Mouse (Mus musculus) liver, adult 2 months (tissue): ENCODE data around the gene Nek8.

Experiments used
- CTCF ChIP-seq: fragments of 200-500 bp; IDR thresholded peaks from 2 replicates; pipeline ENCODE4 v1.5.1; 2011; ENCODE audit warnings: low read depth, low read length, control low read depth
- POLR2A ChIP-seq: fragments of 200-500 bp; IDR thresholded peaks from 2 replicates; pipeline ENCODE4 v1.6.1; 2011; ENCODE audit warnings: low read length, control low read depth; ENCODE audit not compliant: insufficient read depth; ENCODE audit errors: extremely low read depth

GRCm38 (mm10) chr11:78138023-78138422 lies 38.5 kb downstream of the Nek8 start:
- TF ChIP-seq POLR2A (no peak), CTCF (no peak)
